Mouse (Mus musculus): ENCODE data around the gene Por.

Gene Por

DNA sequence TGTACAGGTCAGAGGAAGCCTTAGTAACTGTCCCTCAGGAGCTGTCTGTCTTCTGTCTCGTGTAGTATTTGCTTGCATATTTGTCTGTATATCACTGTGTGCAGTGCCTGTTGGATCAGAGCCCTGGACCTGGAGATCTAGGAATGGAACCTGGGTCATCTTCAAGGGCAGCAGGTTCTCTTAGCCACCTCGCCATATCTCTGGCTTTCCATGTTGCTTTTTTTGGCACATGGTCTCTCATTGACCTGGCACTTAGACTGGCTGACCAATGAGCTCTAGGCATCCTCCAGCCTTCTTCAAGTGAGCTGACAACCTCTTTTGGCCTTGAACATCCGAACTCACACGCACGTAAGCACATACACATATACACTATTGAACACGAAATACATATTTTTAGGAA lies 32.4 kb downstream of the Por start:
- DNase-seq (ENCODE audit: low spot score), result no peak

GRCm38 (mm10) chr5:135702682-135703192 lies 32.9 kb downstream of the Por start:
- no peak for DNase-seq (ENCODE audit: low spot score)

DNA sequence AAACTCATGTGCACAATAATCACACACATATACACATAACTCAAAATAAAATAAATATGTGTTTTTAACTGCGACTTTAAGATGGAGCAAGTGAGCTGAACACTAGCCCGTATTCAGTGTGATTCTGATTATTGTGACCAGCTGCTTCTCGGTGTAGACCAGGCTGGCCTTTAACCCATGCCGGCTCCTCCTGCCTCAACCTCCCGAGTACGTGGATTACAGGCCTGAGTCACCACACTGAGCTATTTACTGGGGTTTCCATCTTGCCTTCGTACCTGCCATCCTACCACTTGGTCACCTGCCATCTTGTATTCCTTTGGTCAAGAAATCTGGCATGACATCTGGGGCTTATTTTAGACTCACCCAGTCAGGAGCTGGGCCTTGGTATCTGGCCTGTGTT lies 33.6 kb downstream of the Por start:
- DNase-seq (ENCODE audit: low spot score), result no peak

GRCm38 (mm10) chr5:135705383-135705782 lies 35.5 kb downstream of the Por start:
- DNase-seq (ENCODE audit: low spot score), result no peak

DNA sequence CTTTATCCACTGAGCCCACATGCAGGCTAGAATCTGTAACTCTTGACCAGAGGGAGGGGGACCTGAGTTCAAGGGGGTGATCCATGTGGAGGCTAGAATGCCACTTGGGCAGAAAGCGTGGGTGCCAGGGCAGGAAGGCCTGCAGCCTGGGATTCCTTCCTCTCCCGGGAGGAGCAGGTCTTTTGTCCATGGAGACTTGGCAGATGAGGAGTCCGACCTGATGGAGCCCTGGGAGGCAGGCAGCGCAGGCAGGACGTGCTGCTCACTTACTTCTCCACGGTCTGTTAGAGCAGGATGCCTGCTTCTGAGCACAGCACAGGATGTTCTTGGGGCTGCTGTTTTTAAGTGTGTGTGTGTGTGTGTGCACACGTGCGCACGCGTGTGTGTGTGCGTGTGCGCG lies 37.2 kb downstream of the Por start:
- DNase-seq (ENCODE audit: low spot score), result no peak

DNA sequence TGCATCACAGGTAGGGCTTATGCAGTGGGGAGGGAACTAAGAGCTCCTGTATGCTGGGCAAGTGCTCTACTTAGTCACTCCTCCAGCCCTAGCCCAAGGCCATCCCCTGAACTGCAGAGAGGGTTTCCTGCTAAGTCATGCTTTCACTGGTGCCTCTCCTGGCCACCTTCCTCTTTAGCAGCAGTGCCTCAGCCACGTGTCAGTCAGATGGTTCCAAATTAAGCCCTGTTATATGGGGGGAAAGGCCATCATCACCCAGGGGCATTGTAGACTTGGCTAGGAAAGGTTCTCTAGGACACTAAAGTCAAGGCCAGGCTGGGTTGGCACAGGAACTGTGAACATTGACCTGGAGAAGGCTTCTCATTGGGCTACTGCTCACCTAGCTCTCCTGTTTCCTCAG lies 38.0 kb downstream of the Por start:
- no peak for DNase-seq (ENCODE audit: low spot score)

- no peak for DNase-seq (ENCODE audit: low spot score)
These were observed 39.9 kb downstream of the Por start for GRCm38 (mm10) chr5:135709716-135710115.

- no peak for DNase-seq (ENCODE audit: low spot score)
These were observed 40.9 kb downstream of the Por start for GRCm38 (mm10) chr5:135710599-135711214.

DNA sequence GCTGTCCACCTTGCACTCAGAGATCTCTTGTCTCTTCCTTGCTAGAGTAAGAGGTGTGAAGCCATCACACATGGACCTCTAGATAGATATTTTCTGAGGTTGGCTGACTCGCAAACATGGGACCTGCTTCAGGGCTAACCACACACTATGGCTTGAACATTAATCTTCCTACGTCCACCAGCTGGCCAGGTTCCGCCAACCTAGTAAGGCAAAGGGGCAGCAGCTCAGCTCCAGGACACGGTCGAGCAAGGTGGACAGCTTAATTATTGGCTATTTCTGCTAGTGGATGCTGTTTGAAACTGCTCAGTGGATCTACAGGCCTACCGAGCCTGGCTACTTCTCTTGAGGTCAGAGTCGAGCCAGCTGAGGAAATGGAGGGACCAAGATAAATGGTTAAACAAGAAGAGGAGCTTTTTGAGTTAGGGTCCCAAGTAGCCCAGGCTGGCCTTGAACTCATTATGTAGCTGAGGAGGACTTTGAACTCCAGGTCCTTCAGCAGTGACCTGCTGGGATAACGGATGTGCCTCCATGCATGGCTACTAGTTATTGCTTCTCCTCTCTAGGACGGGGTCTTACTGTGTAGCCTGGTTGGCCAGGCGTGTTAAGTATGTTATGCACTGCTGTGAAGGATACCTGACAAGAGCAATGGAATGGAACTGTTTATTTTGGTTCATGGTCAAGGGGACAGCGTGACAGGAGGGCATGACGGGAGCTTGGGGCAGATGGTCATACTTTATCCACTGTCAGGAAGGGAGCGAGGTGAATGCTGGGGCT lies 41.9 kb downstream of the Por start:
- DNase-seq (ENCODE audit: low spot score), result no peak

GRCm38 (mm10) chr5:135712803-135713202 lies 43.0 kb downstream of the Por start:
- no peak for DNase-seq (ENCODE audit: low spot score)

DNA sequence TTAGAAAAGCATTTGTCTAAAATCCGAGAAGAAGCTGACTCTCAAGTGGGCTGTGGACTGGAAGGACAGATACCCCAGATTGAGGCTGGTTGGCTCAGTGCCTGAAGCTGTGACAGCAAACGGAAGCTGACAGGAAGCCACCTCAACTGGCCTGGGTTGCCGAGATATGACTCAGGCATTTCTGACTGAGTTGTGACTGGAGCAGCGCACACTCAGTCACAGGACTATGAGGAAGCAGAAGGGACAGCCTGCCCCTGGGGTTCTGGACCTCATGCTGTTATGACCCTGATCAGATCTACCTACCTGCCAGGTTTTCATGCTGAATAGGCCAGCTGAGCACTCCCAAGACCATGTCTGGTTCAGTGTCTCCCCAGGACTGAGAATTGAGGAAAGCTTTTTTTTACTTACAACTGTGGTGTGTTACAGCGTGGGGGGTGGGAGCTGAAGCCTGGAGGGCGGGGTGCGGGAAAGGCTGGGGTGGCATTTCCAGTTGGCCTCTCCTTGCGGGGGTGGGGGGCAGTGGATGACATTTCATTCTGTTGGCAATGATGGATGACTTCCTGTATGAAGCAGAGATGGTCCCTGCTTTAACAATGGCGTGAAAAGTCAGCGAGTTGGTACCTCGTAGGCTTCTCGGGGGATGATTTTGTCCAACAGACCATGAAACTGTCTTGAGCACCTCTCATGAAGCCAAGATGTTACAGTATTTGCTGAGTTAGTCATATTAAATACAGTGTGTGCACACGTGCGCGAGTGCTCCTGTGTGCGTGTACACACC lies 43.8 kb downstream of the Por start:
- DNase-seq (ENCODE audit: low spot score), result no peak

DNA sequence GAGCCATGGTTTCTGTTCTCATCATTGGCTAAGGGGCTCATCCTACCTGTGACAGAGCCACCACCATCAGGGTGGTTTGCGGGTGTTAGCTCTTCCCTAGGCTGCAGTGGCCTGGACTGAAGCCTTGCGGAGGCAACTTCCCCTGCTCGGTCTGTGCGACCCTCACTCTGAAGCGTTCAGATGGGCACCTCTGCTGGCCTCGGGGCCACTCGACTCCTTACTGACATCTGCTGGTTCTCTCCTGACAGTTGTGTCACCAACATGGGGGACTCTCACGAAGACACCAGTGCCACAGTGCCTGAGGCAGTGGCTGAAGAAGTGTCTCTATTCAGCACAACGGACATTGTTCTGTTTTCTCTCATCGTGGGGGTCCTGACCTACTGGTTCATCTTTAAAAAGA lies 45.8 kb downstream of the Por start:
- no peak for DNase-seq (ENCODE audit: low spot score)

DNA sequence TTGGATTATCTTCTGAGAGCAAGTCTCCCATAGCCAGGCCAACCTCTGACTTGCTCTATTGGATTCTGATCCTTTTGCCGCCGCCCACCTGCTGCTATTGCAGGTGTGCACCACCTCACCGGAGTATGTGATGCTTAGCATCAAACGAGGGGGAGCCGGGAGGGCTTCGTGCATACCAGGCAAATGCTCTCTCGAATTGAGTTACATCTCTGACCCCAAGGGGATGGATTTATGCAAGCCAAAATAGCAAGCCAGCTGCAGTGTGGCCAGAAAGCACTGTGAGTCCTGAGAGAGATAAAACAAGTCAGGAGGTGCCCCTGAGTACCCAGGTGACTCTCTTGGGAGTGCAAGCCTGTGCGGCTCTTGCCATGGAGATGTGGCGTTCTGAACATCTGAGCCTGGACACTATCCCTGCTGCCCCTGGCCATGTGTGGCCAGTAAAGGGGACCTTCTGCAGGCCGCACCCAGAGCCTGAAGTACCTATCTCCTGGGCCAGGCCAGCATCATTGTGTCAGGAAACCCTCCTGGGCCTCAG lies 49.8 kb downstream of the Por start:
- DNase-seq (ENCODE audit: low spot score), result no peak

- no peak for DNase-seq (ENCODE audit: low spot score)
These were observed 50.3 kb downstream of the Por start for GRCm38 (mm10) chr5:135720121-135720520.

- no peak for DNase-seq (ENCODE audit: low spot score)
These were observed 51.2 kb downstream of the Por start for GRCm38 (mm10) chr5:135721076-135721475.

DNA sequence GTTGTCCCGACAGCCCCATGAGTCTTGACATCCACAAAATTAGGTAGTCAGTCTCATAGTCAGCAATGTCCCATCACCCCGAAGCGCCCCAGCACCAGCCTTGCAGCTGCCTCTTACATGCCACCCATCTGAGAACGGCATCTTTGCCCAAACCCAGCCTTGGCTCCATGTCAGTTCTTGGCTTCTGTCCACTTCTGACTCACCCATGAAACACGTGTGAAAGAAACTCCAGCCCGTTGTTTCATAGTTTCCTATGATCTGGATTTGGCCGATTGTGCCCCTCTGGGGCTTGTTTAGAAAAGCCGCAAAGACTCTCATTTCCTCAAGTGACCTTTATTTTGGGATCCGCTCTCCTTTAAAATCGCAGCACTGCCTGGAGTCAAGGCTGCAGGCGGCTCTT lies 52.3 kb downstream of the Por start:
- DNase-seq (ENCODE audit: low spot score), result peak; percentile 60

DNA sequence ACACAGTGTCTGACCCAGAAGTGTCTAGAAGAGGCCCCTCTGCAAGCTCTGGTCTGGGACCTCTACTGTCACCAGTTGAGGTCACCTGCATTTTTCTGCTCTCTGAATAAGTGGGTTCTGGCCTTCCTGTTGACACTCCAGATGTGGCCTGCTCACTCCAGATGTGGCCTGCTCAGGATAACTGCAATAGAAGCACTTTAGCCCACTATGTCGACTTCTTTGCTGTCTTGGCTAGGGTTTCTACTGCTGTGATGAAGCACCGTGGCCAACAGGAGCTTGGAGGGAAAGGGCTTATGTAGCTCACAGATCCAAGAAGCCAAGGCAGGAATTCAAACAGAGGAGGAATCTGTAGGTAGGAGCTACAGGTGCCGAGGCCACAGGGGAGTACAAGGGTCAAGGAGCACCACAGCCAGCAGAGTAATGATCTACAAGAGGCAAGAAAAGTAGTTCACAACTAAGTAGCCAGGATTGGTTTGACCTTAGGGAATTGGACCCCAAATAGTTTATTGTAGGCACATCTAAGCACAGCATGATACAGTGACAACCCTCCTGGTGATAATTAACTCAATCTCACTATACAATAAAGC lies 53.4 kb downstream of the Por start:
- DNase-seq (ENCODE audit: low spot score), result no peak

GRCm38 (mm10) chr5:135724536-135725322 lies 54.9 kb downstream of the Por start:
- DNase-seq (ENCODE audit: low spot score), result no peak

DNA sequence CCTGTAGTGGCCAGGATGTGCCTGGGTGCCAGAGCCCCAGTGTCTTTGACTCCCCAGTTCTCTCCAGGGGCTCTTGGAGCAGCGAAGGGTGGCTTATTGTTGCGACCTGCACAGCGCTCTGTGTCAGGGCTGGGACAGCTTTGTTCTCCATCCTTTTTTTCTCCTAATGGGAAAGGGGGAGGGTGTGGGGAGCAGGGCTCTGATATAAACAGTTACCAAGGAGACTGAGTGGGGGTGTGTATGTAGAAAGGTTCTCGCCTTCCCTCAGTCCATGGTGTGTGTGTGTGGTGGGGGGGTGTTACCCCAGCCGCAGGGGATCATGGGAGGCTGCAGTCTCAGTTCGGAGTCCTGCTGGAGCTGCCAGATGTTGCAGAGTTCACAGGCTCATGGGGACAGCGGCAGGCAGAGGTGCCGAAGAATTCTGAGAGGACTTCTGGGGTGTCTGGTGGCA lies 55.6 kb downstream of the Por start:
- no peak for DNase-seq (ENCODE audit: low spot score)

DNA sequence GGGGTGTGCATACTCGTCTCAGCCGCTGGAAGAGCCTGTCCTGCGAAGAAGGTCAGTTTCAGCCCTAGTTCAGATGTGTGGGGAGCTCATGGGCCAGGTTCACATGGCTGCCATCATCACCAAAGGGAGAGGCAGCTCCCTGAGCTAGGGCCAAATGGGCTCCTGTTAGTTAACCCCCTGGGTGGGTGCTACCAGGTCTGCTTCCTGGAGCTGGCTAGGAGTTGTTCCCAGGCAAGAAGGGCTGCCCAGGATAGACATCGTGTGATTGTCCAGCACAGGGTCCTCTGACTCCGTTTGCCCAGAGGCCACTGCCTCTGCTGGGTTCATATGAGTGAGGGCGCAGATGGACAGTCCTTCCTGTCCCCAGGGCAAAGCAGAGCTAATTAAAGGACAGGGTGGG lies 56.2 kb downstream of the Por start:
- no peak for DNase-seq (ENCODE audit: low spot score)

- no peak for DNase-seq (ENCODE audit: low spot score)
These were observed 57.0 kb downstream of the Por start for GRCm38 (mm10) chr5:135726641-135727346.

All from ovary, postnatal 14 days (tissue).